ENCODE assay signal across 8 mouse cellular contexts in genomic region chr14:119005834-119006233, GRCm38 (mm10).
A peak's percentile ranks its signal among the peaks of the same experiment; 100 is the strongest.
DNase-seq lines count a peak whose midpoint lies in the region; ATAC-seq lines count a peak whose summit lies in the region.

No protein-coding gene starts in this region.

- H3K9me3 ChIP-seq in heart, embryonic 15.5 days (replicated peaks) = no peaks in the 10 kb centered on the region
- H3K9me3 ChIP-seq in midbrain, embryonic 12.5 days = no peaks in the 10 kb centered on the region

- H3K4me1 ChIP-seq in heart, embryonic 15.5 days (replicated peaks) = peaks cover 8% of the 10 kb centered on the region
- peaks cover 11% of the 10 kb centered on the region for H3K4me1 ChIP-seq in midbrain, embryonic 12.5 days

- 19% methylated on average over 5 of the region's 5 CpGs for WGBS in heart, embryonic 15.5 days
- WGBS in midbrain, embryonic 12.5 days = 12% methylated on average over 5 of the region's 5 CpGs

- H3K4me2 ChIP-seq in heart, embryonic 15.5 days = peak overlapping the region; percentile 94
- peak overlapping the region; percentile 90 for H3K4me2 ChIP-seq in midbrain, embryonic 12.5 days (replicated peaks)

- no peak for ATAC-seq in heart, embryonic 15.5 days (replicated peaks; ENCODE audit: insufficient number of reproducible peaks, insufficient read depth, low FRiP score, low read depth)
- ATAC-seq in midbrain, embryonic 12.5 days (ENCODE audit: low FRiP score, low read depth) = no peak

- DNase-seq in heart, adult 8-10 months (ENCODE audit: low spot score) = no peak
- DNase-seq in MN1 (ENCODE audit: low spot score) = peak; percentile 70
- peak; percentile 57 for DNase-seq in forelimb bud, embryonic 11.5 days (ENCODE audit: low read depth, low spot score)
- DNase-seq in T-cell, adult 2 months (ENCODE audit: low spot score) = no peak
- DNase-seq in testis, postnatal 14 days (ENCODE audit: low spot score) = no peak
- no peak for DNase-seq in spleen, postnatal 4 days (ENCODE audit: low spot score in 2 of 2)

- no peaks in the 10 kb centered on the region for H3K27me3 ChIP-seq in heart, embryonic 15.5 days
- no peaks in the 10 kb centered on the region for H3K27me3 ChIP-seq in midbrain, embryonic 12.5 days

- 0 out of 2 replicates have a peak overlapping the region, but pooled peaks have one; percentile 4 for H3K4me3 ChIP-seq in heart, embryonic 15.5 days
- no peak overlapping the region; the same call in 1 of the 2 replicates for H3K4me3 ChIP-seq in midbrain, embryonic 12.5 days

- peaks cover 12% of the 10 kb centered on the region; the same call in 1 of the 2 replicates for H3K36me3 ChIP-seq in heart, embryonic 15.5 days
- peaks cover 12% of the 10 kb centered on the region for H3K36me3 ChIP-seq in midbrain, embryonic 12.5 days

- no peak overlapping the region for H3K27ac ChIP-seq in heart, embryonic 15.5 days
- H3K27ac ChIP-seq in midbrain, embryonic 12.5 days (replicated peaks) = peak overlapping the region; percentile 56; the same call in 1 of the 2 replicates

- H3K9ac ChIP-seq in heart, embryonic 15.5 days = no peak overlapping the region
- H3K9ac ChIP-seq in midbrain, embryonic 12.5 days (replicated peaks) = no peak overlapping the region

Comparison
In these comparisons a context has a peak if more than half of its experiments do, and no peak if none do; other contexts are left out.
1. DNase-seq: peak in MN1 (single experiment) and forelimb bud, embryonic 11.5 days (single experiment); none in heart, adult 8-10 months (single experiment), T-cell, adult 2 months (single experiment), testis, postnatal 14 days (single experiment) and spleen, postnatal 4 days (0 of 2).